Comparison of ENCODE assay signal across 12 mouse cellular contexts in genomic region chr13:41267827-41268408, GRCm38 (mm10). TPM values are rescaled to one million over a fixed set of nuclear protein-coding genes. Genes with fewer than 3 reads are reported as not detected.
A peak's percentile ranks its signal among the peaks of the same experiment; 100 is the strongest.
DNase-seq lines count a peak whose midpoint lies in the region; ATAC-seq and TF ChIP-seq lines count a peak whose summit lies in the region.
"Had no signal": no experiment of that assay in that cellular context is flagged by ENCODE, and none has a peak within 500 bp of the region (broad histone marks: within the 10 kb centered on the region; RNA-seq: fewer than 3 reads in every experiment).

No protein-coding gene starts in this region.

- no peak for ATAC-seq in liver, postnatal 0 days
- ATAC-seq in frontal cortex, adult (ENCODE audit: low TSS enrichment), result peak; percentile 94
- ATAC-seq in midbrain, postnatal 0 days (ENCODE audit: low FRiP score), result peak; percentile 44; the same call in 1 of the 2 replicates

- TF ChIP-seq EP300 in liver, postnatal 0 days (IDR thresholded peaks at IDR 0.05; ENCODE audit: low read depth), result no peak

- WGBS in liver, postnatal 0 days (ENCODE audit: insufficient replicate concordance), result 48% methylated on average over 7 of the region's 7 CpGs
- 29% methylated on average over 7 of the region's 7 CpGs for WGBS in midbrain, postnatal 0 days

- no peaks in the 10 kb centered on the region for H3K4me1 ChIP-seq in liver, postnatal 0 days (ENCODE audit: insufficient read depth)
- H3K4me1 ChIP-seq in midbrain, postnatal 0 days (ENCODE audit: insufficient read depth, low read length), result no peaks in the 10 kb centered on the region

- no peak overlapping the region for H3K4me2 ChIP-seq in liver, postnatal 0 days (ENCODE audit: low read depth, low read length)
- H3K4me2 ChIP-seq in midbrain, postnatal 0 days (ENCODE audit: low read depth, low read length, poor library complexity, severe bottlenecking), result no peak overlapping the region
- H3K4me2 ChIP-seq: midbrain, embryonic 12.5 days had no signal

- no peak overlapping the region for H3K4me3 ChIP-seq in liver, postnatal 0 days (ENCODE audit: low read depth, low read length)
- H3K4me3 ChIP-seq in midbrain, postnatal 0 days (ENCODE audit: low read depth, low read length), result no peak overlapping the region
- H3K4me3 ChIP-seq: erythroblast, embryonic 14.5 days; midbrain, embryonic 12.5 days had no signal

- H3K9ac ChIP-seq in liver, postnatal 0 days (replicated peaks), result no peak overlapping the region
- H3K9ac ChIP-seq in midbrain, postnatal 0 days (replicated peaks; ENCODE audit: low read length, poor library complexity, severe bottlenecking), result no peak overlapping the region
- H3K9ac ChIP-seq: midbrain, embryonic 12.5 days had no signal

- DNase-seq in cerebellum, postnatal 10 days, result peak; percentile 30 to 49
- DNase-seq in cerebellum, postnatal 36 days, result no peak
- DNase-seq in liver (peak; percentile 6), adipocyte (ENCODE audit: low spot score) (no peak)
- DNase-seq in liver, postnatal 0 days, result no peak
- peak; percentile 58 for DNase-seq in midbrain, postnatal 0 days (ENCODE audit: low spot score)
- DNase-seq in urinary bladder, adult 18-20 months (ENCODE audit: low spot score in 2 of 2), result no peak
- DNase-seq: cerebellum, adult 11-12 months had no signal

- no peaks in the 10 kb centered on the region for H3K36me3 ChIP-seq in liver, postnatal 0 days (replicated peaks; ENCODE audit: insufficient read depth, low read length)
- no peaks in the 10 kb centered on the region for H3K36me3 ChIP-seq in midbrain, postnatal 0 days (ENCODE audit: insufficient read depth, low read length)
- H3K36me3 ChIP-seq: midbrain, embryonic 12.5 days had no signal

- TF ChIP-seq CTCF in liver, postnatal 0 days (IDR thresholded peaks at IDR 0.05; ENCODE audit: low read depth), result no peak
- no peak for TF ChIP-seq CTCF in midbrain, postnatal 0 days (IDR thresholded peaks at IDR 0.05)

- no peaks in the 10 kb centered on the region for H3K27me3 ChIP-seq in liver, postnatal 0 days (ENCODE audit: insufficient read depth, low read length)
- H3K27me3 ChIP-seq in midbrain, postnatal 0 days (ENCODE audit: insufficient read depth, low read length), result no peaks in the 10 kb centered on the region
- H3K27me3 ChIP-seq: midbrain, embryonic 12.5 days had no signal

- H3K27ac ChIP-seq in liver, postnatal 0 days (ENCODE audit: low read depth), result no peak overlapping the region
- 0 out of 2 replicates have a peak overlapping the region, but pooled peaks have one; percentile 2 for H3K27ac ChIP-seq in midbrain, postnatal 0 days (ENCODE audit: low read depth, low read length)
- H3K27ac ChIP-seq: midbrain, embryonic 12.5 days had no signal

- H3K9me3 ChIP-seq in liver, postnatal 0 days (ENCODE audit: low read length), result no peaks in the 10 kb centered on the region
- no peaks in the 10 kb centered on the region for H3K9me3 ChIP-seq in midbrain, postnatal 0 days (ENCODE audit: low read length)
- H3K9me3 ChIP-seq: midbrain, embryonic 12.5 days had no signal

RNA-seq across cellular contexts. Expression of gene Gm17364, which starts 5.9 kb away (rescaled TPM):
- polyA plus RNA-seq in liver, postnatal 0 days (2015; fragmentation: Nextera tagmentation; extraction: Ambion mirVana), result not detected in 2 replicates
- not detected in 2 replicates for total RNA-seq in midbrain, postnatal 0 days (2014; rRNA removed)
- polyA plus RNA-seq in midbrain, postnatal 0 days (2015; fragmentation: Nextera tagmentation; extraction: Ambion mirVana), result not detected in 2 replicates
- polyA plus RNA-seq: erythroblast, embryonic 14.5 days; heart, postnatal 0 days; midbrain, embryonic 12.5 days had no signal

RNA-seq across cellular contexts. Expression of gene Smim13, which starts 18.3 kb away (rescaled TPM):
- 3.8 and 3.9 TPM in 2 replicates for polyA plus RNA-seq in liver, postnatal 0 days (2015; fragmentation: Nextera tagmentation; extraction: Ambion mirVana)
- total RNA-seq in midbrain, postnatal 0 days (2014; rRNA removed), result 46.5 and 59.2 TPM in 2 replicates
- 24.8 and 27.8 TPM in 2 replicates for polyA plus RNA-seq in midbrain, postnatal 0 days (2015; fragmentation: Nextera tagmentation; extraction: Ambion mirVana)

RNA-seq across cellular contexts. Expression of gene Elovl2, which starts 47.7 kb away (rescaled TPM):
- 304 and 314 TPM in 2 replicates for polyA plus RNA-seq in liver, postnatal 0 days (2015; fragmentation: Nextera tagmentation; extraction: Ambion mirVana)
- 34.1 and 35.6 TPM in 2 replicates for total RNA-seq in midbrain, postnatal 0 days (2014; rRNA removed)
- polyA plus RNA-seq in midbrain, postnatal 0 days (2015; fragmentation: Nextera tagmentation; extraction: Ambion mirVana), result 30.9 and 31.5 TPM in 2 replicates
- polyA plus RNA-seq: erythroblast, embryonic 14.5 days had no signal

Comparison
In these comparisons a context has a peak if more than half of its experiments do, and no peak if none do; other contexts are left out.
1. DNase-seq: peak in cerebellum, postnatal 10 days (2 of 2), liver (single experiment) and midbrain, postnatal 0 days (single experiment); none in cerebellum, postnatal 36 days (0 of 2), liver, postnatal 0 days (single experiment), adipocyte (single experiment) and urinary bladder, adult 18-20 months (0 of 2).